Mouse (Mus musculus) cerebellum, adult 9-11 months (tissue): ENCODE results near the gene Cdc34b.
"Not testable (repeated sequence)": the region's sequence is repeated elsewhere in the genome, so short reads cannot be mapped to it uniquely, and the experiment has no call there.

ENCODE experiments used
- DNase-seq: peaks from one replicate; pipeline ENCODE4 v3.0.0; 2022

Cdc34b gene

DNA sequence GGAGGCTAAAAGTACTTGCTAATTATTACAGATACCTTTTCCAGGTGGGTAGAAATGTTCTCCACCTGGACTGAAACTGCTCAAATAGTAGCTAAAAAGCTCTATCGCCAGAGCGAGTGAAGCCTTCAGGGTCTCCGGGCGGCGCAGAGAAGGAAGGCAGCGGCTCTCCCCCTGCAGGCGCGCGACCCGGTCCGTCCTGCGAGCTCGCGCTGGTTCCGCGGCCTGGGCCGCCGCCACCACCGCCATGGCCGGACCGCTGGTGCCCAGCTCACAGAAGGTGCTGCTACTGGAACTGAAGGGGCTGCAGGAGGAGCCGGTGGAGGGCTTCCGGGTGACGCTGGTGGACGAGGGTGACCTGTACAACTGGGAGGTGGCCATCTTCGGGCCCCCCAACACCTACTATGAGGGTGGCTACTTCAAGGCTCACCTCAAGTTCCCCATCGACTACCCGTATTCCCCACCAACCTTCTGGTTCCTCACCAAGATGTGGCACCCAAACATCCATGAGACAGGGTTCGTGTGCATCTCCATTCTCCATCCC lies at the start of gene Cdc34b:
Gene Cdc34b (plus strand): TSS at position 51 of the 541 bp plus-strand sequence.
- no peak for DNase-seq

DNA sequence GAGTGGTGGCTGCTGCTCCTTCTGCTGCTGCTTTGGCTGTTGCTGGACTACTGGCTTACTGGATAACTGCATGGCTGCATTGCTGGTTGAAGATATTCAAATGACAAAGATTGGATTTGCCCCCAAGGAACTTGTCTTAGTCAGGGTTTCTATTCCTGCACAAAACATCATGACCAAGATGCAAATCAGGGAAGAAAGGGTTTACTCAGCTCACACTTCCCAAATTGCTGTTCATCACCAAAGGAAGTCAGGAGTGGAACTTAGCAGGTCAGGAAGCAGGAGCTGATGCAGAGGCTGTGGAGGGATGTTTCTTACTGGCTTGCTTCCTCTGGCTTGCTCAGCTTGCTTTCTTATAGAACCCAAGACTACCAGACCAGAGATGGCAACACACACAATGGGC lies 49.1 kb upstream of the Cdc34b start:
- DNase-seq, result not testable (repeated sequence)

DNA sequence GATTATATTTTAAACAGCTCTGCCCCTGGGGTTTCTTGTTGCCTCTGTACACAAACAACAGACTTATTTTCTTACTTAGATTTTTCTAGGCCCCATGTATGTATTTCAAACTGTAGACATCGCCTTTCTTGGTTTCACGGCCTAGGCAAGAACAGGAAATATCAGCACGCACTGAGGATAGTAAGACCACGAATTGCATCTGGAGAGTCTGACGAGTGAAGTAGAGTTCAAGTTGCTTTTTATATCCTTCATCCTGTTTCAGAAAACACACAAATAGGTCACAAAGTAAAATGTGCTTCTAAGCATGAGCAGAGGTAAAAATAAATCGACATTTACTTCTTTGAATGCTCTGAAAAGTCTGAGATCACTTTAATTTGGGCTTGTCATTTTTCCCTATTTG lies 46.1 kb upstream of the Cdc34b start:
- DNase-seq, result no peak

DNA sequence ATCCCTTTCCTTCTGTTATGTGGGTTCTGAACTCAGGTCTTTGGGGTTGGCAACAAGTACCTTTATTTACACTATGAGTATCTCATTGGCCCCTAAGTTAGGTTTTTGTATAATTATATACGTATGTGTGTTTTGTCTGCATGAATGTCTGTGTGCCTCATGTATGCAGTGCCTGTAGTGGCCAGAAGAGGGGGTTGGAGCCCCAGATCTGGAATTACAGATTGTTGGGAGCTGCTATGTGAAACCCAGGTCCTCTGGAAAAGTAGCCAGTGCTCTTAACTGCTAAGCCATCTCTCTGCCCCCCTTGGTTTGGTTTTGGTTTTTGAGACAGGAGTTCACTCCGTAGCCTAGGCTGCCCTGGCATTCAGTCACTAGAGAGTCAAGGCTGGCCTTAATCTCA lies 44.4 kb upstream of the Cdc34b start:
- DNase-seq, result no peak

DNA sequence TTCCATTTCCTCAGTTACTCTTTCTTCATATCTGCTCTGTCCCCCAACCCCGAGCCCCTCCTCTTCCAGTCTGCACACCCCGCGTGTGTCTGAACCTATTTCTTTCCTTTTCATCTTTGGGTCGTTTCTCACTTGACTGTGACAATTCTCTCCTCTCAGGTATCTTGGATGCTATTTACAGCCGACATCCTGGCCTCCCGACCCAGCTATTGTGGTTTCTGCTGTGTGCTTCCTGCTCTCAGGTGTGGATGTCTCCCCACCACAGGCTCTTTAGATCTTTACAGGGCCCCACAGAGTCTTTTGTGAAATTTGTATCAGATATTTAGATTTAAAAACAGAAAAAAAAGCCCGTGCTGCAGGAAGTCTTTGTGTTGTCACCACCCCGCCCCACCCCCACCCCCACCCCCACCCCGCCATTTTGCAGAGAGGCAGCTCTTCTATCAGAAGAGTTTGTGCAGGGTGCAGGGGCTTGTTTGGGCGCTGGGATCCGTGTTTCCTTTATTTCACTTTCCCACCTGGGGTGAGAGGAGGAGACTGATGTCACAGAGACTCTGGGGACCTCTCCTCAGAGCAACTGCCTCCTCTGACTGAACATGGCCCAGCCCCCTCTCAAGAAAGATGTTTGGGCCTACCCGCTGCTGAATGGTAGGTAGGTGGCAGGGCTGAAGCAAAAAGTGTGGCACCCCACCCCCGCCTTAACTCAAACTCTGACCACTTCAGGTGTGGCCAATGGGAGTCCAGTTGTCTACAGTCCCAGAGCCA lies 43.7 kb upstream of the Cdc34b start:
- DNase-seq, result no peak

DNA sequence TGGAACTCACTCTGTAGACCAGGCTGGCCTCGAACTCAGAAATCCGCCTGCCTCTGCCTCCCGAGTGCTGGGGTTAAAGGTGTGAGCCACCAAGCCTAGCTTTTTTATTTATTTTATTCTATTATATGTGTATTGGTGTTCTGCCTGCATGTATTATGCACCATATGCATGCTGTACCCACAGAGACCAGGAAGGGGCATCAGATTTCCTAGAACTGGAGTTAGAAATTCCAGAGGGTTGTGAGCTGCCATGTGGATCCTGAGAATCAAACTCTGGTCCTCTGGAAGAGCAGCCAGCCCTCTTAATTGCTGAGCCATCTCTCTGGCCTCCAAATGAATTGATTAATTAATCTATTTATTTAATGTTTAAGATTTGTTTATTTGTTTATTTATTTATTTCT lies 42.2 kb upstream of the Cdc34b start:
- DNase-seq, result no peak

DNA sequence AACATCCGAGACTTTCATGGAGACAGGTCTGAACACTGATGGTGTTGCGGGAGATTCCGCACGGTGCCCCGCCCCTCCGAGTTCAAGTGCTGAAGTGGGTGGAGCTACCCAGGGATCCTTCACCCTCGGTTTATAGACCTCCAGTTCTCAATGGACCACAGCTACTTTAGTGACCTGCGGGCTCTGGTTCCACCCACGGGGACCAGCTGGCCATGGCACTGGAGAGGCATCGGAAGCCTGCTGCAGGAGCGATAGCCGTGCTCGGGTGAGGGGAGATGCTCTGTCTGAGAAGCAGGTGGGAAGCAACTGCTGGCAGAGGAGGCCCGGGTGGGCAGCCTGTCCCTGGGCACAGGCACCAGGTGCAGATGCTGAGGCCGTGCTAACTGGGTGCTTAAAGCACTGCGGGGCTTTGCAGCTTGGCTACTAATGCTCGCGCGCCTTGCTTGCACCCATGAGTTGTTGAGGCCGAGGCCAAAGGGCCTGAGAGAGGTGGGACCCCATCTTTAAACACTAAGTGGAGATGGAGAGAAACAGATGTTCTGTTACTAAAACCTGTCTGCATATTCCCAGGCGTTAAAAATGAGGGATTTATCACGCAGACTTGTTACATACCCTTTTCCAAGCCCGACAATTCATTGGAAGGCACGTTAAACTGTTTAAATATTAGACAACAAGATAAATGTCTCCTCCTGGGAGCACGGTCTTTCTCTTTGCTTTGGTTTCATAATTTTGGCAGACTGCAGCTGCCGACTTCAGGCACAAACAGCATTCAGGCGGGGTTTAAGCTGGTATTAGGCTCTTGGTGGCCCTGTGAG lies 40.0 kb upstream of the Cdc34b start:
- peak; percentile 26 for DNase-seq

DNA sequence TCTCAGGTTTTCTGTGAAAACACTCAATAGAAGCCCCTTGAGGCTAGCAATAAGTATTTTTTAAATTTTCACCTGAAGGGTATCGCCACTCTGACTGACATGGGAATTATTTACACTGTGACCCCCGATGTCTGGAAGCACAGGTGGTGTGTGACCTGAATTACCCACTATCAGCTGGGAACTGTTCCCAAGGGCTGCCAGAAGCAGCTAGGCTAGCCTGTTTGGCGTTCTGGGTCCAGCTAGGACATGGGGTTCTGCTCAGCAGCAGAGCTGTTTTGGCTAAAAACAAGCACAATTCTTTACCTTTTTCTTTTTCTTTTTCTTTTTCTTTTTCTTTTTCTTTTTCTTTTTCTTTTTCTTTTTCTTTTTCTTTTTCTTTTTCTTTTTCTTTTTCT lies 39.4 kb upstream of the Cdc34b start:
- no peak for DNase-seq

DNA sequence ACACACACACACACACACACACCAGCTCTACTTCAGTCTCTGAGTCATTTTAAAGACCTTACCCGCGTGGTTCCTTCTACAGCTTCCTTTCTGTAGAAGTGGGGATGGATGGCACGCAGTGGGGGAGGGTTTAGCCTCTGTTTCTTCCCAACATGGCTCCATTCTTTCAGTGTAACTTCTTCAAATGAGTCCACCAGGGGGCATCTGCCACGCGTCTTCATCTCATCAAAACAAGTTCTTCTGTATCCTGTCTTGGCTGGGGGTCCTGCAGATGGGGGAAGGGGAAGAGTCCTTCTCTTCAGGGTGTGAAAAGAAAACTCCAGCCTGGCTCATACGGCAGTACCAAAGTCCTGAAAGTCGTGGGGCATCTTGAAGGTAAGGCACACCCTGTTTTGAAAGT lies 37.6 kb upstream of the Cdc34b start:
- no peak for DNase-seq

DNA sequence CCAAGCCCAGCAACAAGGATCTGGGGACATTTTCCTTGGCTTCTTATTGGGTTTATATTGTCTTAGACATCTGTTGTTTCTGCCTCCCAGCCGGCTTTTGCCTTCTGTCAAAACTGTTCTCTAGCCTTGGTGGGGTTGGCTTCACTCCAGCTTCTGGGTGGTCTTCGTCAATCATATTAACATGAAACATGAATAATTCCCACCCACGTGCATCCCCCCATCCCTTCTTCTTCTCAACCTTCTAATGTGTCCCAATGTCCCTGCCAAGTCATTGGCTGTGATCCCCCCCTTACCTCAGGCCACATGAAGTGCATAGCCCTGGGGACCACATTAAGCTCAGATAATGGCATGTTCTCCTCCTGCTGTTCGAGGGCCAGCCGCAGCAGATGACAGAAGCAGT lies 37.1 kb upstream of the Cdc34b start, which contains the start of gene Gm11541:
Gene Gm11541 (minus strand): TSS at position 28 of the 400 bp plus-strand sequence.
- DNase-seq, result no peak

DNA sequence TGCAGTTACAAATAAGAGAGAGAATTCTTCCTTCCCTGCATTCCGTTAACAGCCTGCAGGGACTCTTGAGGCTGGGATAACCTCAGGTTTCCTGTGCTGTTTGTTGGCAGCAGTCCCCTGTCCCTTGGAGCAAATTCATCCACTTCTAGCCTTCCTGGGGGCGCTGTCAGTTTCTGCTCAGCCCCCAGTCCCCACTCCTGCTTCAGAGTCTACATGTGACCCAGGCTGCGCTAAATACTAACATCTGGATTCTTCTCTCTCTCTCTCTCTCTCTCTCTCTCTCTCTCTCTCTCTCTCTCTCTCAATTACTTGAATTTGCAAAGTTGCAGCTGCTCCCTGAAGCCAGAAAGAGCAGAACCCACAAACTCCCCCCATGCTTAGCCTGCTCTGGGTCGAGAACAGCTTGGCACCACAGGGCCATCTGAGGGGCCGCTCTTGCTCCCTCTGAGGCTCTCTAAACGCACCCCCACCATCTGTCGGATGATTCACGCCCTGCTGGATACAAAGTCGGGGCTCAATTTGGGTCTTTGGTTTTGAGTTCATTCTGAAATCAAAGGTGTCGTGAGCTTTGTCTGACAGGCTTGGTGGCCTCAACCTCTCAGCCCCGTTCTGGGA lies 28.2 kb upstream of the Cdc34b start:
- DNase-seq, result no peak

DNA sequence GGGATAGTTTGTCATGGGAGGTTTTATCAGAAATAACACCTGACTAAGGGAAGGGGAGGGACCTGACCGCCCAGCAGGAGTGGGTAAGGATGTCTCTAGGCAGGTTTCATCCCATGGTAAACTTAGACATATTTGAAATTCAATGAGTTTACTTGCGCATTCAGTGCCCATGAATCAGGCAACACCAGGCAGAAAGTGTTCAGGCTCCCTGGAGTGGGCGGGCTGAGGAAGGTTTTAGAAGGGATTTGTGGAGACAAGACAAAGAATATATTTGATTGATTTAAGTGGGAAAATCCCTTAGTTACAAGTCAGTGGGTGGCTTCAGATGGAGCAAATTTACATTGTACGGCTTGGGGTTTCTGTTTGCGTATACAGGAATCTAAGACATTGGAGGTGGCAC lies 26.0 kb upstream of the Cdc34b start:
- DNase-seq, result no peak

DNA sequence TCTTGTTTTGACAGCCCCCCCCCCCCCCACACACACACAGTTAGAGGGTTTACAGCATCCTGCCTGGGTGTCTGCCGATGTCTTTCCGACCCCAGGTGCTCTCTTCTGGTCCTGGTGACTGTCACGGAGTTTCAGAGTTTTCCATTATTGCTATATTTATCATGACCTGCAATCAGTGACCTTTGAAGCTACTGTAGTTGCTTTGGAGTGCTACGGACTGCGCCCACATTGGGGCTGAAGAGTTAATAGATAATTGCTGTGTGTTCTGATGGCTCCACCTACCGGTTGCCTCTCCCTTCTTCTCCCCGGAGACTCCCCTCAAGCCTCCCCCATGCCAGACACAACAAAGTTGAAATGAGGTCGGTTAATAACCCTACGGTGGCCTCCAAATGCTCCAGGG lies 24.8 kb upstream of the Cdc34b start:
- no peak for DNase-seq

DNA sequence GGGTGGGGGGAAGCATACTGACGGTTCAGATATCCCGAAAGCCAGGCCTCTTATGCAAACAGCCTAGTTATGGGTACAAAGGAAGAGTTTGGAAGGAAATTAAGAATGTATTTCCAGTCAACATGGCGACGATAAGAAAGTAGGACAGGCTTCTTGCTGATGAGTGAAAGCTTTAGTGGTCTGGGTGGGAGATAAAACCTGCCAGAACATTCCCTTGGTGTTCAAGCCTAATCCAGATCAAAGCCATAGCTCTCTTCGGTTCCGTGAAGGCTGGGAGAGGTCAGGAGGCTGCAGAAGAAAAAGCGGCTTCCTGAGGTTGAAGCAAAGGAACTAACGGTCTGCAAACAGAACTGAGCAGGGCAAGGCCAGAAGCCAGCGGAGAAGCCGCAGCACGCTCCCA lies 24.3 kb upstream of the Cdc34b start:
- no peak for DNase-seq

DNA sequence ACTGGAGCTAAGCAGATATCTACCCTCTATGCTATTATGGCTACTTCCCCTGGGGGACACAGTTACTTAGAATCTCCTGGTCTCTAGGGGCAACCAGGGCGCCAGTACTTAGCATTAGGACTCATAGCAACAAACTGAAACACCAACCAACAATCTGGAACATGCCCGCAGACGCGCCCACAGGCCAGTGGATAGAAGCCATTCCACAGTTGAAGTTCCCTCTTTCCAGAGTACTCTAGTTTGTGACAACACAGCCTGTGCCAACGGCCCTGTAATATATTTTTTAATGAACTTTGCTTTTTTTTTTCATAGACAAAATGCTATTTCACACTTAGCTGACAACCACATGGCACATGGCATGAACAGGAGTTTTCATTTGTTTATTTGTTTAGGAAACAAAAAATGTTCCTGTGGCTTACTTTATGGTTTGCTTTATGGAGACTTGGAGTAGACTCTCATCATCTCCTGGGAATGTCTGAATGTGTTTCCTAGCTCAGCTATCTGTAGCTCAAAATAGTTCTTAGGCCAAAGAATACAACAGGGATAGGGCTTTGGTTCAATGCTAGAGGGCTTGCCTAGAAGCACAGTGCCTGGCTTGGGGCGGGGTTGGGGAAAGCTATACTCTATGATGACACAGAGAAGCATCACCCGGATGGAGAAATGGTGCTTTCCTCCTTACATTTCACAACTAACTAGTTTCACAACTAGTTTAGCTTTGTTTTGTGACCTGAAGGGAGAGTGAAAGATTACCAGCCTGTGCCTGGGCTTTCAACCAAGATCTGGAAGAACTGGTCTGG lies 23.3 kb upstream of the Cdc34b start:
- no peak for DNase-seq

DNA sequence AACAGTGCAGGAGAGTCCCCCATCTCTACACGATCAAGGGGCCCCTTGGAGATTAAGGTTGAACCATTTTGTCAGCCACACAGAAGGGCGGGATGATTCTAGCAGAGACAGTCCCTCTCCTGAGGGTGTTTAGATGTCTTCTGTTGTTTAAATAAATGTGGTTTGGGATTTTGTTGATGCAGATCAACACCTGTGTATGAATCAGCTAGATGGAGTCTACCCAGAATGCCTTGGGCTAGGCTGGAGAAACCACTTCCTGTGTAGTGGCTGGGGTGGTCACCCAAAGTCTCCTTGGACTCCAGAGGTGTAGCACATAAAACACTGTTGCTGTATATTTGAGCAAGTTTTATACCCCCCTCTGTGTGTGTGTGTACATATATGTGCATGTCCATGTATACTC lies 22.4 kb upstream of the Cdc34b start:
- DNase-seq, result no peak

DNA sequence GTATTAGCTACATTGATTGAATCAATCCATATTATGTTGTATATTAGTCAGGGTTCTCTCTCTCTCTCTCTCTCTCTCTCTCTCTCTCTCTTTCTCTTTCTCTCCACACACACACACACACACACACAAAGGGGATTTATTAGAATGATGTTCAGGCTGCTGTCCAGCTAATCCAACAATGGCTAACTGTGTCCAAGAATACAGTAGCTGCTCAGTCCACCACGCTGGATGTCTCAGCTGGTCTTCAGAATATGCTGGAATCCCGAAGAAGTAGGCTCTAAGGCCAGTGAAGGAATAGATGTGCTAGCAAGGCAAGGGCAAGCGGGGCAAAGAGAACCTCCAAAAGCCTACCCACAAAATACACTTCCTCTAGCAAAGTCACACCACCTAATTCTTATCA lies 14.3 kb upstream of the Cdc34b start:
- no peak for DNase-seq

DNA sequence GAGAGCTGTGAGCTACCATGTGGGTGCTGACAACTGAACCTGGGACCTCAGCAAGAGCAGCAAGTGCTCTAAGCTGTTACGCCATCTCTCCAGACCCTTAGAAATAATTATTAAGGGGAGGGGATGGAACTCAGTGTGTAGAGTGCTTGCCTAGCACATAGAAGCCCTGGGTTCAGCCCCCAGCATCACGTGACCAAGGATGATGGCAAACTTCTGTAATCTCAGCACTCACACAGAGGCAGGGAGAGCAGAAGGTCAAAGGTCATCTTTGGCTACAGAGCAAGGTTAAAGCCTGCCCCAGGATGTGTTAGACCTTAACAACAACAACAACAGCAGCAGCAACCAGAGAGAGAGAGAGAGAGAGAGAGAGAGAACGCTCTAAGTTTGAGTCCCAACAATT lies 13.0 kb upstream of the Cdc34b start:
- no peak for DNase-seq

DNA sequence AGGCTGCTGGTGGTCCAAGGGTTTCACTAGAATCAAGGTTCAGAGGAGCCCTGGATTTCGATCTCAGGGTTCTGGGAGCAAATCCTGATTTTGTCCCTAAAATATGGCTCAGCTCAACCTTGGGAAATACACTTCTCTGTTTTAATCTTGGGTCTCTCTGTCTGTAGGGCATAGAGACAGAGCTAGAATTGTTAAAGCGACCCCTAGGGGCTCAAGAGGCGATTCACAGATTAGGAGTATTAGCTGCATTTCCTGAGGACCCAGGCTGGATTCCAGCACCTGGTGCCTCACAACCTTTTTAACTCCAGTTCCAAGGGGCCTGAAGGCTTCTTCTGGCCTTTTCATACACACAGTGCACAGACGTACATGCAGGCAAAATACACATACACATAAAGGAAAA lies 12.0 kb upstream of the Cdc34b start:
- DNase-seq, result no peak

DNA sequence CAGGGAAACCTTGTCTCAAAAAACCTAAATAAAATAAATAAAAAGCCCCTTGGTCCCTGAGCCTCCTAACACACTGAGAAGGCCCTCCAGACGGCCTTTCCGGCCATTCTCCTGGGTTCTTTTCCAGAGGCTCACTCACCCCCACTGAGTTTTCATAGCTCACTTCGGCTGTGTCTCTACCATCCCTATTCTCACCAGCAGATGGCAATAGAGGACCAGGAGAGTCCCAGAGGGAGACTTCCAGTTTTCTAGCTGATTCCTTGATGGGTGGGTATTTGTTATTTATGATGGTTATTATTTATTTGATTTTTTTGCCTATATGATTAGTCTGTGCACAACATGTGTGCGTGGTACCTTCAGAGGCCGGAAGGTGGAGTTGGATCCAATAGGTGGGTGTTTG lies 11.3 kb upstream of the Cdc34b start:
- DNase-seq, result peak; percentile 32

DNA sequence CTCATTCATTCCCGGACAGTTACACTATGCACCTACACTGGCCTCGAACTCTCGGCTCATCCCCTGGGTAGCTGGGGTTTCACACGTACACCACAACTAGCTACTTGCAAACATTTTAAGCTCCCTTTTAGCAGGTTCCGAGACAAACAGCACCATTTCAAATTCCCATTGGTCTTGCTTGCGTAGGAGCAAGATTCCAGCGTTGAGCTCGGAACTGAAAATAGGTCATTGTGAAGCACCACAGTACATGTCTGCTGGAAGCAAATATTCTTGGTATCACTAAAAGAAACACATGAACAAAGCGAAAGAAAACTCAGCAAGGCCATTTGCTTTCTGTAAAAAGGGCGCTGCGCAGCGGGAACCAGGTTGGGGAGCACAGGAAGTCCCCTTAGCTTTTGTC lies 10.4 kb upstream of the Cdc34b start:
- DNase-seq, result no peak

DNA sequence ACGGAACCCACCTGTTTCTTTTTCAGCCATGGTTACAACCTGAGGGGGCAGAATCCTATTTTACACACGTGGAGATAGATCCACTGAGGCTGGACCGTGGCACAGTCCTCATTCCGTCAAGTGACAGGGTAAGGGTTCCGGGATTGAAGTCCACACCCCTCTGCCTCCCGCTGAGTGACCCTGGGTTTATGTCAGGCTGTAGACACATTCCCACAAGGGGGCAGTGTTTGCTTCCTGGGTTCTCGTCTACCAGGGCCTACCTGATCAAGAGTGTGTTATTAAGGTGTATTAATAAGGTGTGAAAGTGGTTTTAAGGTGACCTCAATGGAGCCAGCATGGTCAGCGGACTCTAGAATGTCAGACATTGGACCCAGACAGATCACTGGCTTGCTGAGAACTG lies 8.8 kb upstream of the Cdc34b start:
- no peak for DNase-seq

DNA sequence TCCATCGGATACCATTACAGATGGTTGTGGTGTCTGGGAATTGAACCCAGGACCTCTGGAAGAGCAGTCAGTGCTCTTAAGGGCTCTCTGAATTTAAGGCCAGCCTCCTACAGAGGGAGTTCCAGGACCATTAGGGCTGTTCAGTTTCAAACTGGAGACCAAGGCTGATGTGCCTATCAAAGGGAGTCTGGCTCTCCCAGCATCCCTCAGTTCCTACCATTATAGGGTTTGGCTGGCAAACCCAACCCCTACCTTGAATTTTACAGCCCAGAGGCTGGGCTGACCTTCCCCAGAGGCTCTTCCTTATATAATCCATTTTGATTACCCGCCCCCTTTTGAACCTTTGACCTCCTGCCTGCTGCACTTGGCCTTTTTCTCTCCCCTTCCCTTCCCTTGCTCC lies 5.8 kb upstream of the Cdc34b start:
- no peak for DNase-seq
